ENCODE assay signal across 12 mouse cellular contexts in genomic region chr1:188363548-188363947, GRCm38 (mm10).
A peak's percentile ranks its signal among the peaks of the same experiment; 100 is the strongest.
DNase-seq lines count a peak whose midpoint lies in the region; ATAC-seq and TF ChIP-seq lines count a peak whose summit lies in the region.
"Had no signal": no experiment of that assay in that cellular context is flagged by ENCODE, and none has a peak within 500 bp of the region (broad histone marks: within the 10 kb centered on the region; RNA-seq: fewer than 3 reads in every experiment).

No protein-coding gene starts in this region.

- no peaks in the 10 kb centered on the region for H3K4me1 ChIP-seq in hindbrain, postnatal 0 days (ENCODE audit: insufficient read depth, low read length)
- no peaks in the 10 kb centered on the region for H3K4me1 ChIP-seq in hindbrain, embryonic 12.5 days
- H3K4me1 ChIP-seq: embryonic facial prominence, embryonic 13.5 days; limb, embryonic 12.5 days; midbrain, embryonic 12.5 days had no signal

- no peak for ATAC-seq in hindbrain, postnatal 0 days
- ATAC-seq in hindbrain, embryonic 12.5 days (ENCODE audit: low FRiP score): no peak

- H3K27me3 ChIP-seq in hindbrain, postnatal 0 days (ENCODE audit: insufficient read depth, low read length): no peaks in the 10 kb centered on the region
- no peaks in the 10 kb centered on the region for H3K27me3 ChIP-seq in hindbrain, embryonic 12.5 days
- H3K27me3 ChIP-seq: embryonic facial prominence, embryonic 13.5 days; limb, embryonic 12.5 days; midbrain, embryonic 12.5 days had no signal

- H3K4me3 ChIP-seq in hindbrain, postnatal 0 days (ENCODE audit: low read length): no peak overlapping the region
- no peak overlapping the region for H3K4me3 ChIP-seq in hindbrain, embryonic 12.5 days
- H3K4me3 ChIP-seq: embryonic facial prominence, embryonic 13.5 days; limb, embryonic 12.5 days; midbrain, embryonic 12.5 days had no signal

- no peak for TF ChIP-seq CTCF in hindbrain, postnatal 0 days (IDR thresholded peaks at IDR 0.05; ENCODE audit: low read depth)

- peak; percentile 44 to 87 for DNase-seq in adrenal gland, adult (ENCODE audit: inconsistent age in 2 of 2, low spot score in 1 of 2)
- no peak for DNase-seq in adrenal gland, postnatal 4 days (ENCODE audit: low spot score in 2 of 2)
- peak; percentile 28 for DNase-seq in hindbrain, postnatal 0 days (ENCODE audit: low spot score)
- peak; percentile 75 for DNase-seq in adipocyte (ENCODE audit: low spot score)
- DNase-seq in kidney, postnatal 36 days: peak; percentile 18 to 60
- DNase-seq in B cell, adult 2 months: no peak
- no peak for DNase-seq in urinary bladder, adult 18-20 months (ENCODE audit: low spot score in 2 of 2)
- DNase-seq: thymus, adult 2 months had no signal

- H3K4me2 ChIP-seq in hindbrain, postnatal 0 days (ENCODE audit: low read depth, low read length): no peak overlapping the region
- no peak overlapping the region for H3K4me2 ChIP-seq in hindbrain, embryonic 12.5 days (replicated peaks)
- H3K4me2 ChIP-seq: embryonic facial prominence, embryonic 13.5 days; limb, embryonic 12.5 days; midbrain, embryonic 12.5 days had no signal

- H3K36me3 ChIP-seq in hindbrain, postnatal 0 days (ENCODE audit: insufficient read depth, low read length): no peaks in the 10 kb centered on the region
- H3K36me3 ChIP-seq in hindbrain, embryonic 12.5 days: no peaks in the 10 kb centered on the region
- H3K36me3 ChIP-seq: embryonic facial prominence, embryonic 13.5 days; limb, embryonic 12.5 days; midbrain, embryonic 12.5 days had no signal

- no peak overlapping the region for H3K9ac ChIP-seq in hindbrain, postnatal 0 days (replicated peaks; ENCODE audit: low read length)
- no peak overlapping the region for H3K9ac ChIP-seq in hindbrain, embryonic 12.5 days
- H3K9ac ChIP-seq: embryonic facial prominence, embryonic 13.5 days; limb, embryonic 12.5 days; midbrain, embryonic 12.5 days had no signal

- no peak overlapping the region for H3K27ac ChIP-seq in hindbrain, postnatal 0 days
- H3K27ac ChIP-seq in hindbrain, embryonic 12.5 days: no peak overlapping the region
- H3K27ac ChIP-seq: embryonic facial prominence, embryonic 13.5 days; limb, embryonic 12.5 days; midbrain, embryonic 12.5 days had no signal

- 81% methylated on average over 3 of the region's 3 CpGs for WGBS in hindbrain, postnatal 0 days
- 94% methylated on average over 3 of the region's 3 CpGs for WGBS in hindbrain, embryonic 12.5 days

- H3K9me3 ChIP-seq in hindbrain, postnatal 0 days (ENCODE audit: low read length): no peaks in the 10 kb centered on the region
- no peaks in the 10 kb centered on the region for H3K9me3 ChIP-seq in hindbrain, embryonic 12.5 days (replicated peaks)
- H3K9me3 ChIP-seq: embryonic facial prominence, embryonic 13.5 days; midbrain, embryonic 12.5 days had no signal

Comparison
In these comparisons a context has a peak if more than half of its experiments do, and no peak if none do; other contexts are left out.
1. DNase-seq: peak in adrenal gland, adult (2 of 2), hindbrain, postnatal 0 days (single experiment), adipocyte (single experiment) and kidney, postnatal 36 days (2 of 2); none in adrenal gland, postnatal 4 days (0 of 2), B cell, adult 2 months (0 of 2) and urinary bladder, adult 18-20 months (0 of 2).